Comparison of ENCODE assay signal across 27 mouse cellular contexts in the genomic region with DNA sequence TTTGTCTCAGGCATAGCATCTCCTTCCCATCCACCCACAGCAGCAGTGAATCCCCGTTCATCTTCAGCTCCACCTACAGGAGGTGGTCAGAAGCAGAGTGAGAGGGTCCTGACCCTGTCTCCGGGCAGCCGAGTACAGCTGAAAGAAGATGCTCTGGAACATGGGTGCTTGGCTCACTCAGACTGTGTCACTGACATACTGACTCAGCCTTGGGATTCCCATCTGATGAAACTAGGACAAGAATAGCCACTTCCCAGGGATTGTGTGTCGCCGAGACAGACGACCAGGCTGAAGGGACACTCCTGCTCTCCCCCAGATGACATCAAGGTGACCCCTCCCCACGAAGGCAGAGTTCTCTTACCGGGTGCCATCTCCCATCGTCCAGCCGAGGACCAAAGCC. TPM values are rescaled to one million over a fixed set of nuclear protein-coding genes. Genes with fewer than 3 reads are reported as not detected.
DNase-seq lines count a peak whose midpoint lies in the region; ATAC-seq and TF ChIP-seq lines count a peak whose summit lies in the region.
"Had no signal": no experiment of that assay in that cellular context is flagged by ENCODE, and none has a peak within 500 bp of the region (broad histone marks: within the 10 kb centered on the region; RNA-seq: fewer than 3 reads in every experiment).

No protein-coding gene starts in this region.

- 0 out of 2 replicates have a peak overlapping the region, but pooled peaks have one; percentile 22 for H3K9ac ChIP-seq in liver, embryonic 12.5 days
- H3K9ac ChIP-seq in liver, embryonic 15.5 days, result 0 out of 2 replicates have a peak overlapping the region, but pooled peaks have one; percentile 35
- H3K9ac ChIP-seq: embryonic facial prominence, embryonic 15.5 days; forebrain, embryonic 15.5 days had no signal

- TF ChIP-seq POLR2A in testis, adult 2 months (IDR thresholded peaks at IDR 0.05; ENCODE audit: control insufficient read depth, low read depth, low read length), result no peak

- H3K27me3 ChIP-seq in liver, embryonic 12.5 days (replicated peaks), result peaks cover 30% of the 10 kb centered on the region
- H3K27me3 ChIP-seq in testis, adult 2 months (ENCODE audit: control insufficient read depth, insufficient read depth, low read length), result no peaks in the 10 kb centered on the region
- peaks cover 20% of the 10 kb centered on the region for H3K27me3 ChIP-seq in liver, embryonic 15.5 days
- H3K27me3 ChIP-seq: embryonic facial prominence, embryonic 15.5 days; forebrain, embryonic 15.5 days had no signal

- no peaks in the 10 kb centered on the region for H3K9me3 ChIP-seq in liver, embryonic 12.5 days (replicated peaks)
- H3K9me3 ChIP-seq in liver, embryonic 15.5 days (replicated peaks), result no peaks in the 10 kb centered on the region
- H3K9me3 ChIP-seq: embryonic facial prominence, embryonic 15.5 days; forebrain, embryonic 15.5 days; heart, embryonic 10.5 days; hindbrain, embryonic 10.5 days had no signal

- H3K27ac ChIP-seq in gastrocnemius, adult 2 months, result peak overlapping the region; percentile 65
- H3K27ac ChIP-seq in liver, embryonic 12.5 days, result no peak overlapping the region
- peak overlapping the region; percentile 27; the same call in 1 of the 2 replicates for H3K27ac ChIP-seq in testis, adult 2 months (ENCODE audit: control insufficient read depth, insufficient read depth, low read depth, low read length)
- no peak overlapping the region for H3K27ac ChIP-seq in liver, embryonic 15.5 days (replicated peaks)
- H3K27ac ChIP-seq: embryonic facial prominence, embryonic 15.5 days; forebrain, embryonic 15.5 days; heart, embryonic 10.5 days had no signal

- H3K4me3 ChIP-seq in gastrocnemius, adult 2 months, result no peak overlapping the region
- peak overlapping the region; percentile 6; the same call in 1 of the 2 replicates for H3K4me3 ChIP-seq in liver, embryonic 12.5 days
- no peak overlapping the region for H3K4me3 ChIP-seq in testis, adult 2 months (ENCODE audit: control insufficient read depth, low read depth, low read length)
- H3K4me3 ChIP-seq in liver, embryonic 15.5 days (replicated peaks), result no peak overlapping the region
- H3K4me3 ChIP-seq: embryonic facial prominence, embryonic 15.5 days; forebrain, embryonic 15.5 days; heart, embryonic 10.5 days; hindbrain, embryonic 10.5 days had no signal

- peak overlapping the region; percentile 43 for H3K4me2 ChIP-seq in liver, embryonic 12.5 days
- peak overlapping the region; percentile 32; the same call in 1 of the 2 replicates for H3K4me2 ChIP-seq in liver, embryonic 15.5 days
- H3K4me2 ChIP-seq: embryonic facial prominence, embryonic 15.5 days; forebrain, embryonic 15.5 days had no signal

- peaks cover 62% of the 10 kb centered on the region for H3K4me1 ChIP-seq in liver, embryonic 12.5 days
- H3K4me1 ChIP-seq in testis, adult 2 months (ENCODE audit: control insufficient read depth, insufficient read depth, low read length), result peaks cover 14% of the 10 kb centered on the region
- H3K4me1 ChIP-seq in liver, embryonic 15.5 days (replicated peaks), result peaks cover 53% of the 10 kb centered on the region

- WGBS in liver, embryonic 12.5 days (ENCODE audit: insufficient replicate concordance), result 43% methylated on average over 10 of the region's 10 CpGs
- 46% methylated on average over 10 of the region's 10 CpGs for WGBS in liver, embryonic 15.5 days (ENCODE audit: insufficient replicate concordance)

- TF ChIP-seq CTCF in gastrocnemius, adult 2 months (IDR thresholded peaks at IDR 0.05), result peak; percentile 26; the same call in 1 of the 2 replicates
- TF ChIP-seq CTCF in testis, adult 2 months (IDR thresholded peaks at IDR 0.05; ENCODE audit: control insufficient read depth, insufficient read depth, insufficient replicate concordance, low read depth, low read length), result no peak

- no peaks in the 10 kb centered on the region for H3K36me3 ChIP-seq in liver, embryonic 12.5 days
- H3K36me3 ChIP-seq in testis, adult 2 months (ENCODE audit: control insufficient read depth, insufficient read depth, low read length), result no peaks in the 10 kb centered on the region
- H3K36me3 ChIP-seq in liver, embryonic 15.5 days (replicated peaks), result no peaks in the 10 kb centered on the region
- H3K36me3 ChIP-seq: embryonic facial prominence, embryonic 15.5 days; forebrain, embryonic 15.5 days; heart, embryonic 10.5 days; hindbrain, embryonic 10.5 days had no signal

- ATAC-seq in liver, embryonic 12.5 days, result no peak
- no peak for ATAC-seq in liver, embryonic 15.5 days (ENCODE audit: insufficient read depth)
- ATAC-seq: forebrain, embryonic 15.5 days; midbrain, embryonic 16.5 days had no signal

- intact Hi-C loops in gastrocnemius, adult 2 months (cut with DNase I), result no loop called here

- DNase-seq in gastrocnemius, adult 2 months, result peak; percentile 52
- no peak for DNase-seq in gastrocnemius, adult 8-10 months (ENCODE audit: low spot score in 2 of 2)
- no peak for DNase-seq in liver
- DNase-seq in testis, postnatal 10 days (ENCODE audit: low spot score), result no peak
- no peak for DNase-seq in thymus, postnatal 25 days
- DNase-seq: adrenal gland, postnatal 25 days; cerebellum, postnatal 10 days; heart, postnatal 10 days; kidney, adult 18-20 months; kidney, postnatal 4 days; lung, postnatal 14 days had no signal

RNA-seq across cellular contexts. Expression of a gene that starts 0.9 kb away (rescaled TPM):
- total RNA-seq in gastrocnemius, adult 2 months (2021), result not detected
- total RNA-seq in gastrocnemius, adult 8-10 months (2022), result not detected
- polyA plus RNA-seq in liver, embryonic 12.5 days (2016; fragmentation: Nextera tagmentation; extraction: Ambion mirVana), result 33.0 and 34.9 TPM in 2 replicates
- polyA plus RNA-seq in testis, adult 2 months (2012; rRNA removed), result 11.9 and 16.4 TPM in 2 replicates
- 26.6 and 27.2 TPM in 2 replicates for polyA plus RNA-seq in liver, embryonic 15.5 days (2015; fragmentation: Nextera tagmentation; extraction: Ambion mirVana)
- total RNA-seq: adrenal gland, postnatal 25 days; ES-E14; gastrocnemius, postnatal 4 days; heart, postnatal 10 days; left cerebral cortex, postnatal 25 days; megakaryocyte progenitor cell, adult 5-6 weeks; neutrophil, adult 5-6 weeks had no signal
- polyA plus RNA-seq: brain, embryonic 14.5 days; embryonic facial prominence, embryonic 15.5 days; forebrain, embryonic 15.5 days; hindbrain, embryonic 10.5 days; kidney, embryonic 16.5 days; midbrain, embryonic 16.5 days; urinary bladder, adult 2 months had no signal

RNA-seq across cellular contexts. Expression of a gene that starts 5.0 kb away (rescaled TPM):
- total RNA-seq in gastrocnemius, adult 2 months (2021), result 1 to 10 TPM; 2.6 to 3.2 TPM
- 1 to 10 TPM; 1.4 to 3.8 (median 2.7) TPM for total RNA-seq in gastrocnemius, adult 8-10 months (2022)
- 11.5 and 12.4 TPM in 2 replicates for polyA plus RNA-seq in liver, embryonic 12.5 days (2016; fragmentation: Nextera tagmentation; extraction: Ambion mirVana)
- 7.0 and 9.4 TPM in 2 replicates for polyA plus RNA-seq in testis, adult 2 months (2012; rRNA removed)
- 10.2 and 11.1 TPM in 2 replicates for polyA plus RNA-seq in liver, embryonic 15.5 days (2015; fragmentation: Nextera tagmentation; extraction: Ambion mirVana)
- total RNA-seq: neutrophil, adult 5-6 weeks had no signal

RNA-seq across cellular contexts. Expression of a gene that starts 11.0 kb away (rescaled TPM):
- total RNA-seq in gastrocnemius, adult 2 months (2021), result 100 to 1,000 TPM; 271 to 389 TPM
- total RNA-seq in gastrocnemius, adult 8-10 months (2022), result 100 to 1,000 TPM; 333 to 372 (median 353) TPM
- 38.3 and 39.8 TPM in 2 replicates for polyA plus RNA-seq in liver, embryonic 12.5 days (2016; fragmentation: Nextera tagmentation; extraction: Ambion mirVana)
- 27.9 and 40.5 TPM in 2 replicates for polyA plus RNA-seq in testis, adult 2 months (2012; rRNA removed)
- 14.1 and 14.7 TPM in 2 replicates for polyA plus RNA-seq in liver, embryonic 15.5 days (2015; fragmentation: Nextera tagmentation; extraction: Ambion mirVana)
- total RNA-seq: neutrophil, adult 5-6 weeks had no signal

RNA-seq across cellular contexts. Expression of a gene that starts 16.0 kb away (rescaled TPM):
- 100 to 1,000 TPM in 1 of 2 experiments, 10 to 100 TPM in 1; 90.6 to 104 TPM for total RNA-seq in gastrocnemius, adult 2 months (2021)
- total RNA-seq in gastrocnemius, adult 8-10 months (2022), result 100 to 1,000 TPM; 104 to 114 (median 108) TPM
- polyA plus RNA-seq in liver, embryonic 12.5 days (2016; fragmentation: Nextera tagmentation; extraction: Ambion mirVana), result 22.5 and 23.4 TPM in 2 replicates
- polyA plus RNA-seq in testis, adult 2 months (2012; rRNA removed), result 63.3 and 69.1 TPM in 2 replicates
- 7.3 and 9.7 TPM in 2 replicates for polyA plus RNA-seq in liver, embryonic 15.5 days (2015; fragmentation: Nextera tagmentation; extraction: Ambion mirVana)

RNA-seq across cellular contexts. Expression of a gene that starts 36.6 kb away (rescaled TPM):
- total RNA-seq in gastrocnemius, adult 2 months (2021), result 10 to 100 TPM; 12.9 to 16.5 TPM
- total RNA-seq in gastrocnemius, adult 8-10 months (2022), result 10 to 100 TPM; 12.6 to 17.2 (median 13.8) TPM
- polyA plus RNA-seq in liver, embryonic 12.5 days (2016; fragmentation: Nextera tagmentation; extraction: Ambion mirVana), result 110 TPM in 2 replicates
- polyA plus RNA-seq in testis, adult 2 months (2012; rRNA removed), result 22.1 TPM in 2 replicates
- 62.4 and 63.8 TPM in 2 replicates for polyA plus RNA-seq in liver, embryonic 15.5 days (2015; fragmentation: Nextera tagmentation; extraction: Ambion mirVana)

Comparison
In these comparisons a context has a peak if more than half of its experiments do, and no peak if none do; other contexts are left out.
1. H3K27ac ChIP-seq: peak in gastrocnemius, adult 2 months (single experiment) and testis, adult 2 months (single experiment); none in liver, embryonic 12.5 days (single experiment) and liver, embryonic 15.5 days (single experiment).